Mouse (Mus musculus) CD8-positive naive resting alpha-beta T cell, adult 2 months (primary cell): ENCODE measurements around the gene Eef1akmt4.
A peak's percentile ranks its signal among the peaks of the same experiment; 100 is the strongest.

ENCODE experiments used
- DNase-seq, 2 experiments: peaks; one replicate each; pipeline ENCODE4 v3.0.0; 2022; ENCODE audit warnings: low read depth in 2 of 2, low spot score in 2 of 2

The Eef1akmt4 gene

GRCm38 (mm10) chr16:20611357-20612227, at the start of gene Eef1akmt4, which contains the start of the genes Gm49333 and Alg3:
Eef1akmt4 (plus strand) TSS chr16:20611593.
Gm49333 (plus strand) TSS chr16:20611610.
Alg3 (minus strand) TSS chr16:20611735.
- DNase-seq: peak; percentile 73 to 77

- DNase-seq: no peak
These were observed 46.3 kb upstream of the Eef1akmt4 start for GRCm38 (mm10) chr16:20565075-20565474.

- DNase-seq: no peak
These were observed 21.9 kb upstream of the Eef1akmt4 start, which contains the start of gene Vwa5b2 for GRCm38 (mm10) chr16:20589366-20589938. Vwa5b2 (plus strand) TSS chr16:20589471.

- no peak for DNase-seq
These were observed 21.3 kb upstream of the Eef1akmt4 start for GRCm38 (mm10) chr16:20589939-20590679.

- no peak for DNase-seq
These were observed 20.7 kb upstream of the Eef1akmt4 start for GRCm38 (mm10) chr16:20590680-20591038.

GRCm38 (mm10) chr16:20591076-20591705, 20.2 kb upstream of the Eef1akmt4 start:
- no peak for DNase-seq

- DNase-seq: no peak
These were observed 16.2 kb upstream of the Eef1akmt4 start for GRCm38 (mm10) chr16:20595060-20595673.

GRCm38 (mm10) chr16:20595737-20596136, 15.7 kb upstream of the Eef1akmt4 start:
- DNase-seq: no peak

- DNase-seq: no peak
These were observed 14.5 kb upstream of the Eef1akmt4 start for GRCm38 (mm10) chr16:20596687-20597441.

- DNase-seq: no peak
These were observed 10.9 kb upstream of the Eef1akmt4 start for GRCm38 (mm10) chr16:20600511-20600910.

- DNase-seq: no peak
These were observed 6.7 kb upstream of the Eef1akmt4 start for GRCm38 (mm10) chr16:20604705-20605104.

- peak; percentile 75 to 82 for DNase-seq
These were observed 664 bp upstream of the Eef1akmt4 start for GRCm38 (mm10) chr16:20610501-20611356.

- no peak for DNase-seq
These were observed 8.4 kb downstream of the Eef1akmt4 start for GRCm38 (mm10) chr16:20619541-20620398.

GRCm38 (mm10) chr16:20620399-20620735, 9.0 kb downstream of the Eef1akmt4 start:
- no peak for DNase-seq

GRCm38 (mm10) chr16:20620751-20621190, 9.4 kb downstream of the Eef1akmt4 start:
- no peak for DNase-seq

GRCm38 (mm10) chr16:20621191-20621990, 10.0 kb downstream of the Eef1akmt4 start, which contains the start of gene Camk2n2:
Camk2n2 (minus strand) TSS chr16:20621287.
- no peak for DNase-seq

- no peak for DNase-seq
These were observed 10.7 kb downstream of the Eef1akmt4 start for GRCm38 (mm10) chr16:20621991-20622685.
